Mouse (Mus musculus): Measurements from ENCODE around the gene Gm29427. TPM values are rescaled to one million over a fixed set of nuclear protein-coding genes. Genes with fewer than 3 reads are reported as not detected.

The Gm29427 gene
- polyA plus RNA-seq, 1 experiment from 2014 or later: not detected

DNA sequence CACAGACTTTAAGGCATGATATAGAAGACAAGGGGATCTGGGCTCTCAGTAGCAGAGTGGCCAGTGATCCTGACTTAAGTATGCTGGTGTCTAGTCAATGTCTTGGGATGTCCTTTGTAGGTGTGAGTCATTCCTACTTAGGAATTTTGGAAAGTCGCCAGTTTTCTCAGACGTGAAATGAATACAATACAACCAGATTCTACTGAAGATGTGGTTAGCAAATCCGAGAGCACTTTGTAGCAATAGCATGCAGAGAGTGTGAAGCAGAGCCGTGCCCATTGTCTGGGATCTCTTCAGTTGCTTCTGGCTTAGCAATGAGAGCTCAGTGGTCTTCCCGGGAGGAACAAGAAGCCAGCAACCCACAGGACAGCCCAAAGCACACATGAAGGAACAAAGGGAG, 18.9 kb upstream of the Gm29427 start:
- Histone ChIP-seq H3K4me1 (replicated peaks; ENCODE audit: control insufficient read depth, insufficient read depth, low read length) (peaks cover 22% of the 10 kb centered on the region), H3K9ac (ENCODE audit: low read length) (peak overlapping the region; percentile 36), H3K4me3 (ENCODE audit: low read length) (peak overlapping the region; percentile 27), H3K27me3 (ENCODE audit: control insufficient read depth, insufficient read depth, low read depth, low read length) (no peaks in the 10 kb centered on the region), H3K36me3 (ENCODE audit: control insufficient read depth, insufficient read depth, low read length) (no peaks in the 10 kb centered on the region), H3K4me2 (ENCODE audit: low read depth, low read length) (peak overlapping the region; percentile 39), H3K9me3 (ENCODE audit: control insufficient read depth, low read length) (no peaks in the 10 kb centered on the region), H3K27ac (ENCODE audit: low read length) (peak overlapping the region; percentile 96)
- 25% methylated on average over 5 of the region's 5 CpGs for whole genome bisulfite sequencing
- 0 out of 2 replicates have a peak, but pooled peaks have one; percentile 13 for ATAC-seq (ENCODE audit: low read depth)

DNA sequence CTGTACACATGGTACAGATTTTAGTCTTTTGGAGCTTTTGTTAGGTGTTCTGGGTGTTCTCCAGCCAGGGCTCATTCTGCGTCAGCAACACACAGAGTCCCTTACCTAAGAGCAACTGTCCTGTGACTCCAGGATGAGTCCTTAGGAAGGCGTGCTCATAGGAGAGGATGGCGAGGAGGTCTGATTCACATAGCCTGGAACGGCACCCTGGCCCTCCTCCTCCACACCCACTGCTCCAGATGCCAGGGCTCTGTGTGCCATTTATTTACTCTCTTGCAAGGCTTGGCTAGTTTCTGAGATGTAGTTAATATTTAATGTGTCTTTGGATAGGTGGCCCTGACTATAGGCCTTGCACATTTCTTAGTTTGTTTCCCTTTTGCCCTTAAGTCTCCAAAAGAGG, 18.1 kb upstream of the Gm29427 start:
- Histone ChIP-seq H3K9ac (ENCODE audit: low read length) (peak overlapping the region; percentile 46), H3K27me3 (ENCODE audit: control insufficient read depth, insufficient read depth, low read depth, low read length) (no peaks in the 10 kb centered on the region), H3K4me1 (replicated peaks; ENCODE audit: control insufficient read depth, insufficient read depth, low read length) (peaks cover 22% of the 10 kb centered on the region), H3K9me3 (ENCODE audit: control insufficient read depth, low read length) (no peaks in the 10 kb centered on the region), H3K36me3 (ENCODE audit: control insufficient read depth, insufficient read depth, low read length) (no peaks in the 10 kb centered on the region), H3K27ac (ENCODE audit: low read length) (peak overlapping the region; percentile 96), H3K4me3 (ENCODE audit: low read length) (peak overlapping the region; percentile 49), H3K4me2 (ENCODE audit: low read depth, low read length) (peak overlapping the region; percentile 39)
- 60% methylated on average over 4 of the region's 4 CpGs for WGBS
- ATAC-seq (ENCODE audit: low read depth): peak; percentile 76

DNA sequence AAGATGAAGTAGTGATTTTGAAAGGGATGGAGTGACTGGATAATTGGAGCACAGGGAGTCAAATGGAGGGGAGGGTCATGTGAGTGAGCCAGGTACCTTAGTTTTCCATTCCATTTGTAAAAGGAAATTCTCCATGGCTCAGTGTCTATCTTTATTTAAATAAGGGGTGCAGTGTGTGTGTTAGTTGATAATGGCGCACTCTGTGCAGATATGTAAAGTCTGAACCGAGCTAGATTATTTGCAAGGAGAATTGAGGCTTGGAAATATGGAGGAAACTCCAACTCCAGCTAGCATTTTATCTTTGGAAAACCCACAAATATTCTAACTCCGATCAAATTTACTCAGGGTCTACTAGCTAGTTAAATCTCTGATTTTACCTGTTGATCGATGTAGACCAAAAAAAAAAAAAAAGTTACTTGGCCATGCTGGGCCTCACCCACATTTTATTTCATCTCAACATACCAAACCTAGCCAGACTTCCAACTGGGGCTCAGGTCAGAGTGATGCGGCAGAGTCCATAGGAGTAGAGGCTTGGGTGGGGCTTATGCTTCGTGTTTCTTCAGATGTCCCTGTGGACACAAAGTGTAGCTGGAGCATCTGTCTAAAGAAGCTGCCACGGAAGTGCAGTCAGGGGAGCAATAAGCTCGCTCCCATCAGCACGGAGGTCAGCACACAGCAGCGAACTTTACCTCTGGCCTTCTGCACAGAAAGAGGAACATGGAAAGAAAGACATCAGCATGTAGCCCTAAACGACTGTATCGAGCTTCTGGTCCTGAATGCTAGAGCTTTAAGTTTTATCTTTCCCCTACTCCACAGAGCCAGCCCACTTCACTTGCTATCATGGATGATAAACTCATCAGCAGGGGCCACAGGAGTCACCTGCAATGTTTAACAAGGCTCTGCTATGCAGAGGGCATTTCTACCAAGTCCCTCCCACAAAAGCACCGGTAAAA, 17.4 kb upstream of the Gm29427 start:
- Histone ChIP-seq H3K4me1 (replicated peaks; ENCODE audit: control insufficient read depth, insufficient read depth, low read length) (peaks cover 22% of the 10 kb centered on the region), H3K27me3 (ENCODE audit: control insufficient read depth, insufficient read depth, low read depth, low read length) (no peaks in the 10 kb centered on the region), H3K9me3 (ENCODE audit: control insufficient read depth, low read length) (no peaks in the 10 kb centered on the region), H3K4me2 (ENCODE audit: low read depth, low read length) (peak overlapping the region; percentile 38), H3K27ac (ENCODE audit: low read length) (peak overlapping the region; percentile 96), H3K9ac (ENCODE audit: low read length) (peak overlapping the region; percentile 46), H3K4me3 (ENCODE audit: low read length) (peak overlapping the region; percentile 49), H3K36me3 (ENCODE audit: control insufficient read depth, insufficient read depth, low read length) (no peaks in the 10 kb centered on the region)
- peak; percentile 24 for ATAC-seq (ENCODE audit: low read depth)
- WGBS: 67% methylated on average over 13 of the region's 13 CpGs

- peak within 1 kb of the TSS; percentile 96 for H3K27ac ChIP-seq (ENCODE audit: low read length)
- peak within 1 kb of the TSS; percentile 46; the same call in 1 of the 2 replicates for H3K9ac ChIP-seq (ENCODE audit: low read length)
- 5% methylated on average over 10 of the region's 10 CpGs for WGBS
- H3K4me1 ChIP-seq (replicated peaks; ENCODE audit: control insufficient read depth, insufficient read depth, low read length): peaks cover 22% of the 10 kb centered on the region
- H3K27me3 ChIP-seq (ENCODE audit: control insufficient read depth, insufficient read depth, low read depth, low read length): no peaks in the 10 kb centered on the region
- no peaks in the 10 kb centered on the region for H3K36me3 ChIP-seq (ENCODE audit: control insufficient read depth, insufficient read depth, low read length)
- H3K9me3 ChIP-seq (ENCODE audit: control insufficient read depth, low read length): no peaks in the 10 kb centered on the region
- peak; percentile 84 for ATAC-seq (ENCODE audit: low read depth)
- peak within 1 kb of the TSS; percentile 49 for H3K4me3 ChIP-seq (ENCODE audit: low read length)
- peak within 1 kb of the TSS; percentile 38 for H3K4me2 ChIP-seq (ENCODE audit: low read depth, low read length)
These were observed 16.2 kb upstream of the Gm29427 start, which contains the start of gene AA986860 for GRCm38 (mm10) chr1:130731741-130732337. TSS of gene AA986860 (plus strand) at chr1:130731976.

- Histone ChIP-seq H3K36me3 (ENCODE audit: control insufficient read depth, insufficient read depth, low read length) (no peaks in the 10 kb centered on the region), H3K27ac (ENCODE audit: low read length) (no peak within 1 kb of the TSS), H3K4me1 (replicated peaks; ENCODE audit: control insufficient read depth, insufficient read depth, low read length) (peaks cover 10% of the 10 kb centered on the region), H3K4me2 (ENCODE audit: low read depth, low read length) (no peak within 1 kb of the TSS), H3K4me3 (ENCODE audit: low read length) (no peak within 1 kb of the TSS), H3K9ac (ENCODE audit: low read length) (no peak within 1 kb of the TSS), H3K27me3 (ENCODE audit: control insufficient read depth, insufficient read depth, low read depth, low read length) (no peaks in the 10 kb centered on the region), H3K9me3 (ENCODE audit: control insufficient read depth, low read length) (no peaks in the 10 kb centered on the region)
- no peak for ATAC-seq (ENCODE audit: low read depth)
- WGBS: 76% methylated on average over 2 of the region's 2 CpGs
These were observed 13.6 kb upstream of the Gm29427 start, which contains the start of gene Pfkfb2 for GRCm38 (mm10) chr1:130729153-130729552. TSS of gene Pfkfb2 (minus strand) at chr1:130729253.

GRCm38 (mm10) chr1:130728708-130729107, 13.1 kb upstream of the Gm29427 start:
- no peaks in the 10 kb centered on the region for H3K36me3 ChIP-seq (ENCODE audit: control insufficient read depth, insufficient read depth, low read length)
- no peak overlapping the region for H3K4me2 ChIP-seq (ENCODE audit: low read depth, low read length)
- H3K9ac ChIP-seq (ENCODE audit: low read length): no peak overlapping the region
- no peak overlapping the region for H3K27ac ChIP-seq (ENCODE audit: low read length)
- no peaks in the 10 kb centered on the region for H3K27me3 ChIP-seq (ENCODE audit: control insufficient read depth, insufficient read depth, low read depth, low read length)
- H3K4me1 ChIP-seq (replicated peaks; ENCODE audit: control insufficient read depth, insufficient read depth, low read length): peaks cover 10% of the 10 kb centered on the region
- WGBS: 97% methylated on average over 3 of the region's 3 CpGs
- no peak overlapping the region for H3K4me3 ChIP-seq (ENCODE audit: low read length)
- H3K9me3 ChIP-seq (ENCODE audit: control insufficient read depth, low read length): no peaks in the 10 kb centered on the region
- no peak for ATAC-seq (ENCODE audit: low read depth)

GRCm38 (mm10) chr1:130728070-130728469, 12.5 kb upstream of the Gm29427 start:
- no peak overlapping the region for H3K9ac ChIP-seq (ENCODE audit: low read length)
- no peak for ATAC-seq (ENCODE audit: low read depth)
- WGBS: 42% methylated on average over 1 of the region's 1 CpGs
- no peaks in the 10 kb centered on the region for H3K9me3 ChIP-seq (ENCODE audit: control insufficient read depth, low read length)
- H3K4me2 ChIP-seq (ENCODE audit: low read depth, low read length): no peak overlapping the region
- H3K4me3 ChIP-seq (ENCODE audit: low read length): no peak overlapping the region
- peaks cover 10% of the 10 kb centered on the region for H3K4me1 ChIP-seq (replicated peaks; ENCODE audit: control insufficient read depth, insufficient read depth, low read length)
- H3K27me3 ChIP-seq (ENCODE audit: control insufficient read depth, insufficient read depth, low read depth, low read length): no peaks in the 10 kb centered on the region
- no peaks in the 10 kb centered on the region for H3K36me3 ChIP-seq (ENCODE audit: control insufficient read depth, insufficient read depth, low read length)
- no peak overlapping the region for H3K27ac ChIP-seq (ENCODE audit: low read length)

- Histone ChIP-seq H3K9ac (ENCODE audit: low read length) (no peak overlapping the region), H3K4me2 (ENCODE audit: low read depth, low read length) (no peak overlapping the region), H3K36me3 (ENCODE audit: control insufficient read depth, insufficient read depth, low read length) (no peaks in the 10 kb centered on the region), H3K4me1 (replicated peaks; ENCODE audit: control insufficient read depth, insufficient read depth, low read length) (peaks cover 9% of the 10 kb centered on the region), H3K27ac (ENCODE audit: low read length) (no peak overlapping the region), H3K27me3 (ENCODE audit: control insufficient read depth, insufficient read depth, low read depth, low read length) (no peaks in the 10 kb centered on the region), H3K4me3 (ENCODE audit: low read length) (no peak overlapping the region), H3K9me3 (ENCODE audit: control insufficient read depth, low read length) (no peaks in the 10 kb centered on the region)
- WGBS: 88% methylated on average over 2 of the region's 2 CpGs
- ATAC-seq (ENCODE audit: low read depth): no peak
These were observed 10.8 kb upstream of the Gm29427 start for GRCm38 (mm10) chr1:130726396-130726795.

- Histone ChIP-seq H3K4me3 (ENCODE audit: low read length) (no peak overlapping the region), H3K9me3 (ENCODE audit: control insufficient read depth, low read length) (no peaks in the 10 kb centered on the region)
- no peak for ATAC-seq (ENCODE audit: low read depth)
These were observed 8.6 kb upstream of the Gm29427 start for GRCm38 (mm10) chr1:130724206-130724605.

More at GRCm38 (mm10) chr1:130724206-130724605, 8.6 kb upstream of the Gm29427 start:
- WGBS: 86% methylated on average over 5 of the region's 5 CpGs
- H3K36me3 ChIP-seq (ENCODE audit: control insufficient read depth, insufficient read depth, low read length): peaks cover 5% of the 10 kb centered on the region; the same call in 1 of the 2 replicates
- no peak overlapping the region for H3K27ac ChIP-seq (ENCODE audit: low read length)
- H3K27me3 ChIP-seq (ENCODE audit: control insufficient read depth, insufficient read depth, low read depth, low read length): no peaks in the 10 kb centered on the region
- H3K9ac ChIP-seq (ENCODE audit: low read length): no peak overlapping the region
- H3K4me2 ChIP-seq (ENCODE audit: low read depth, low read length): no peak overlapping the region
- no peaks in the 10 kb centered on the region; the same call in 1 of the 2 replicates for H3K4me1 ChIP-seq (replicated peaks; ENCODE audit: control insufficient read depth, insufficient read depth, low read length)

All from lung, embryonic 16.5 days (tissue).